Mouse (Mus musculus) MEL (cell line): ENCODE results near the gene Zbtb20.

Source experiments
- CTCF ChIP-seq, 3 experiments: IDR thresholded peaks in 2 of 3; conservative IDR thresholded peaks in 1 of 3; 2 replicates each; pipeline ENCODE4 v1.5.1; 2011 to 2012; ENCODE audit warnings: low read length in 3 of 3, low read depth in 2 of 3, mild to moderate bottlenecking in 2 of 3, improper control_type of control experiment in 1 of 3, inconsistent platforms in 1 of 3, mixed read lengths in 1 of 3, moderate library complexity in 1 of 3; ENCODE audit not compliant: control insufficient read depth in 1 of 3, insufficient read depth in 1 of 3, poor library complexity in 1 of 3, severe bottlenecking in 1 of 3
- POLR2A ChIP-seq, 2 experiments: IDR thresholded peaks; 2 replicates each; pipeline ENCODE4 v1.6.1; 2011 to 2012; ENCODE audit warnings: low read length in 2 of 2, mild to moderate bottlenecking in 2 of 2, control low read depth in 1 of 2, improper control_type of control experiment in 1 of 2, low read depth in 1 of 2, moderate library complexity in 1 of 2; ENCODE audit not compliant: control insufficient read depth in 1 of 2, insufficient read depth in 1 of 2, poor library complexity in 1 of 2
- TCF12 ChIP-seq: IDR thresholded peaks from 2 replicates; pipeline ENCODE4 v1.6.1; 2014; ENCODE audit warnings: low read depth, mild to moderate bottlenecking, inconsistent platforms, low read length, improper control_type of control experiment, moderate library complexity
- UBTF ChIP-seq: IDR thresholded peaks from 2 replicates; pipeline ENCODE4 v1.6.1; 2012; ENCODE audit warnings: low read depth, mild to moderate bottlenecking, inconsistent platforms, low read length, improper control_type of control experiment, moderate library complexity, borderline replicate concordance; ENCODE audit not compliant: insufficient read depth

DNA sequence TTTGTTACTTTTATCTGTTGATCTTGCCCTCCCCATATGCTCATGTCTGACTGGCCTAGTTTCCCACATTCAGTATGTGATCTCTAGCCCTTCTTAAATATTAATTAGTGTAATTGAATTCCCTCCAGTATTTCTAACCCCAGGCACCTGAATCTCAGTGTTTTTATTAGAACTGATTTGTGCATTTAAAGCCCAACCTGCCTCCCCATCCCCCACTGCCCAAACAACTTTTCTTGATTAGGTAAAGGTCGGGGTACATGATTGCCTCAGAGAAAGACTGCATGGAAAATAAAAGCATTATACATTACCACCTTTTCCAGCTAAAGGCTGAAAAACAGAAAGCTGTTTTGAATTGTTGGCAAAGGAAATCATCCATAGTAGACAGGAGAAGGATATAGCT is 383.8 kb downstream of the Zbtb20 start:
- no peak for TF ChIP-seq TCF12
- no peak for TF ChIP-seq POLR2A (IDR thresholded peaks at IDR 0.05; ENCODE audit: control insufficient read depth in 1 of 2, insufficient read depth in 1 of 2, low read depth in 1 of 2, low read length in 2 of 2, poor library complexity in 1 of 2)
- TF ChIP-seq CTCF (IDR thresholded peaks at IDR 0.05 in 2 of 3, conservative IDR thresholded peaks at IDR 0.05 in 1 of 3; ENCODE audit: control insufficient read depth in 1 of 3, insufficient read depth in 1 of 3, low read depth in 2 of 3, low read length in 3 of 3, poor library complexity in 1 of 3, severe bottlenecking in 1 of 3), result no peak
- TF ChIP-seq UBTF, result no peak
